Mouse (Mus musculus) brain, embryonic 14.5 days (tissue): Measurements from ENCODE around the gene Hmga2.

ENCODE experiments used
- CTCF ChIP-seq: fragments of 200-500 bp; IDR thresholded peaks from 2 replicates; pipeline ENCODE4 v1.5.1; 2012; ENCODE audit warnings: inconsistent platforms, mild to moderate bottlenecking, moderate library complexity, borderline replicate concordance; ENCODE audit not compliant: insufficient read depth, insufficient read length; ENCODE audit errors: extremely low read depth
- POLR2A ChIP-seq: fragments of 200-500 bp; IDR thresholded peaks from 2 replicates; pipeline ENCODE4 v1.6.1; 2012; ENCODE audit warnings: mild to moderate bottlenecking, inconsistent platforms, borderline replicate concordance; ENCODE audit not compliant: poor library complexity, insufficient read depth, insufficient read length, severe bottlenecking; ENCODE audit errors: extremely low read depth

GRCm38 (mm10) chr10:120432731-120433462, 43.4 kb downstream of the Hmga2 start:
- no peak for TF ChIP-seq CTCF
- TF ChIP-seq POLR2A = no peak
